Mouse (Mus musculus) embryonic facial prominence, embryonic 14.5 days (tissue): ENCODE results near the gene Fmnl2. TPM values are rescaled to one million over a fixed set of nuclear protein-coding genes. Genes with fewer than 3 reads are reported as not detected.

ENCODE experiments used
- ATAC-seq: fragments of 200-750 bp; cut with Nextera tagmentation; 2 replicates; pipeline ENCODE4 v1.8.0; 2017; ENCODE audit warnings: low read depth, moderate number of reproducible peaks, moderate TSS enrichment
- DNase-seq: peaks from one replicate; pipeline ENCODE4 v3.0.0-alpha.2; 2015; ENCODE audit warnings: low spot score
- H3K27ac ChIP-seq: fragments of 300-500 bp; sonication (generic); replicated peaks from 2 replicates; pipeline ENCODE4 v1.5.1; 2014; ENCODE audit warnings: low read depth, mild to moderate bottlenecking, low read length, moderate library complexity
- H3K27me3 ChIP-seq: fragments of 300-500 bp; sonication (generic); replicated peaks from 2 replicates; pipeline ENCODE4 v1.6.1; 2014; ENCODE audit warnings: low read length; ENCODE audit not compliant: control insufficient read depth, insufficient read depth
- H3K36me3 ChIP-seq: fragments of 300-500 bp; sonication (generic); 2 replicates; pipeline ENCODE4 v1.6.1; 2014; ENCODE audit warnings: low read length, mixed read lengths; ENCODE audit not compliant: control insufficient read depth, insufficient read depth
- H3K4me1 ChIP-seq: fragments of 300-500 bp; sonication (generic); 2 replicates; pipeline ENCODE4 v1.6.1; 2014; ENCODE audit warnings: antibody characterized with exemption, low read length; ENCODE audit not compliant: control insufficient read depth, insufficient read depth
- H3K4me2 ChIP-seq: fragments of 300-500 bp; sonication (generic); 2 replicates; pipeline ENCODE4 v1.6.1; 2014; ENCODE audit warnings: low read depth, mild to moderate bottlenecking, low read length, moderate library complexity, mixed read lengths
- H3K4me3 ChIP-seq: fragments of 300-500 bp; sonication (generic); 2 replicates; pipeline ENCODE4 v1.5.1; 2014; ENCODE audit warnings: low read depth, mild to moderate bottlenecking, low read length
- H3K9ac ChIP-seq: fragments of 300-500 bp; sonication (generic); 2 replicates; pipeline ENCODE4 v1.6.1; 2014; ENCODE audit warnings: low read depth, mild to moderate bottlenecking, low read length, moderate library complexity, mixed read lengths
- H3K9me3 ChIP-seq: fragments of 300-500 bp; sonication (generic); 2 replicates; pipeline ENCODE4 v1.6.1; 2016; ENCODE audit warnings: low read length; ENCODE audit not compliant: control insufficient read depth
- WGBS: fragments of 180-500 bp; shearing (Covaris S2); extraction: QIAGEN DNeasy Blood & Tissue Kit; methylation state at CpG from one replicate; pipeline ENCODE4 v1.1.7; 2014; 5-methylcytosine and 5-hydroxymethylcytosine counted together
- polyA plus RNA-seq: library from polyadenylated mRNA; unstranded; fragments of >200 nt; fragmentation: Nextera tagmentation; extraction: Ambion mirVana; gene quantifications from 2 replicates; pipeline ENCODE4 v1.2.1, GENCODE M21; 2014

Fmnl2 gene
- polyA plus RNA-seq, 1 experiment from 2014 or later: 10.4 TPM

- Histone ChIP-seq H3K27ac (no peak overlapping the region), H3K4me1 (peaks cover 28% of the 10 kb centered on the region), H3K4me3 (no peak overlapping the region), H3K9ac (no peak overlapping the region), H3K4me2 (no peak overlapping the region), H3K9me3 (no peaks in the 10 kb centered on the region), H3K36me3 (no peaks in the 10 kb centered on the region), H3K27me3 (no peaks in the 10 kb centered on the region)
- 93% methylated on average over 3 of the region's 3 CpGs for WGBS
- no peak for DNase-seq
- ATAC-seq: no peak
These were observed 90.7 kb downstream of the Fmnl2 start for GRCm38 (mm10) chr2:52948406-52948805.

GRCm38 (mm10) chr2:52949556-52949955 lies 91.9 kb downstream of the Fmnl2 start:
- 91% methylated on average over 4 of the region's 4 CpGs for WGBS
- DNase-seq (no peak), ATAC-seq (no peak)
- no peak overlapping the region for H3K9ac ChIP-seq
- H3K36me3 ChIP-seq: no peaks in the 10 kb centered on the region
- no peaks in the 10 kb centered on the region; the same call in 1 of the 2 replicates for H3K9me3 ChIP-seq
- H3K27me3 ChIP-seq: no peaks in the 10 kb centered on the region
- no peak overlapping the region for H3K4me3 ChIP-seq
- peaks cover 25% of the 10 kb centered on the region for H3K4me1 ChIP-seq
- no peak overlapping the region for H3K4me2 ChIP-seq
- H3K27ac ChIP-seq: no peak overlapping the region

GRCm38 (mm10) chr2:52950226-52950625 lies 92.6 kb downstream of the Fmnl2 start:
- Histone ChIP-seq H3K27me3 (no peaks in the 10 kb centered on the region), H3K36me3 (no peaks in the 10 kb centered on the region), H3K4me1 (peaks cover 28% of the 10 kb centered on the region), H3K4me2 (no peak overlapping the region), H3K27ac (no peak overlapping the region), H3K9me3 (no peaks in the 10 kb centered on the region; the same call in 1 of the 2 replicates), H3K4me3 (no peak overlapping the region), H3K9ac (no peak overlapping the region)
- WGBS: 71% methylated on average over 4 of the region's 4 CpGs
- ATAC-seq (no peak), DNase-seq (no peak)

- Histone ChIP-seq H3K27ac (no peak overlapping the region), H3K4me1 (peaks cover 21% of the 10 kb centered on the region), H3K9me3 (no peaks in the 10 kb centered on the region; the same call in 1 of the 2 replicates), H3K9ac (no peak overlapping the region), H3K4me2 (no peak overlapping the region), H3K36me3 (no peaks in the 10 kb centered on the region), H3K4me3 (no peak overlapping the region), H3K27me3 (no peaks in the 10 kb centered on the region)
- ATAC-seq: no peak
- no peak for DNase-seq
- 81% methylated on average over 6 of the region's 6 CpGs for WGBS
These were observed 94.6 kb downstream of the Fmnl2 start for GRCm38 (mm10) chr2:52952202-52952730.

- H3K36me3 ChIP-seq: no peaks in the 10 kb centered on the region
- no peak overlapping the region for H3K27ac ChIP-seq
- H3K9ac ChIP-seq: no peak overlapping the region
- no peaks in the 10 kb centered on the region; the same call in 1 of the 2 replicates for H3K9me3 ChIP-seq
- H3K4me2 ChIP-seq: no peak overlapping the region
- WGBS: 64% methylated on average over 8 of the region's 8 CpGs
- ATAC-seq (peak; percentile 30; the same call in 1 of the 2 replicates), DNase-seq (peak; percentile 72)
- peaks cover 45% of the 10 kb centered on the region for H3K4me1 ChIP-seq
- no peak overlapping the region for H3K4me3 ChIP-seq
- no peaks in the 10 kb centered on the region for H3K27me3 ChIP-seq
These were observed 97.4 kb downstream of the Fmnl2 start for GRCm38 (mm10) chr2:52955090-52955489.

GRCm38 (mm10) chr2:52955831-52956230 lies 98.2 kb downstream of the Fmnl2 start:
- Histone ChIP-seq H3K36me3 (no peaks in the 10 kb centered on the region), H3K27me3 (no peaks in the 10 kb centered on the region), H3K9me3 (no peaks in the 10 kb centered on the region; the same call in 1 of the 2 replicates), H3K27ac (no peak overlapping the region), H3K4me2 (no peak overlapping the region), H3K9ac (no peak overlapping the region), H3K4me1 (peaks cover 45% of the 10 kb centered on the region), H3K4me3 (no peak overlapping the region)
- ATAC-seq: no peak
- WGBS: 86% methylated on average over 10 of the region's 10 CpGs
- DNase-seq: no peak

- Histone ChIP-seq H3K4me2 (0 out of 2 replicates have a peak overlapping the region, but pooled peaks have one; percentile 46), H3K36me3 (no peaks in the 10 kb centered on the region), H3K4me1 (peaks cover 38% of the 10 kb centered on the region), H3K27ac (0 out of 2 replicates have a peak overlapping the region, but pooled peaks have one; percentile 18), H3K9ac (no peak overlapping the region), H3K9me3 (no peaks in the 10 kb centered on the region; the same call in 1 of the 2 replicates), H3K27me3 (no peaks in the 10 kb centered on the region), H3K4me3 (no peak overlapping the region)
- no peak for ATAC-seq
- peak; percentile 12 for DNase-seq
- whole genome bisulfite sequencing: 41% methylated on average over 8 of the region's 8 CpGs
These were observed 100.3 kb downstream of the Fmnl2 start for GRCm38 (mm10) chr2:52957771-52958534.

GRCm38 (mm10) chr2:52958535-52959290 lies 101.1 kb downstream of the Fmnl2 start:
- Histone ChIP-seq H3K4me1 (peaks cover 44% of the 10 kb centered on the region), H3K9ac (peak overlapping the region; percentile 38), H3K27me3 (no peaks in the 10 kb centered on the region), H3K27ac (peak overlapping the region; percentile 54), H3K4me2 (peak overlapping the region; percentile 46), H3K36me3 (no peaks in the 10 kb centered on the region), H3K9me3 (no peaks in the 10 kb centered on the region; the same call in 1 of the 2 replicates), H3K4me3 (no peak overlapping the region)
- DNase-seq: peak; percentile 91
- 8% methylated on average over 15 of the region's 15 CpGs for WGBS
- ATAC-seq: peak; percentile 82
